Mouse (Mus musculus) 416B (cell line): Measurements from ENCODE around the gene Iqca.
A peak's percentile ranks its signal among the peaks of the same experiment; 100 is the strongest.

Experiments used
- DNase-seq: peaks from one replicate; pipeline ENCODE4 v3.0.0; 2011; ENCODE audit warnings: low read depth

Iqca gene

GRCm38 (mm10) chr1:90060054-90060453 lies 93.1 kb downstream of the Iqca start:
- DNase-seq, result no peak

GRCm38 (mm10) chr1:90054991-90055390 lies 98.2 kb downstream of the Iqca start:
- no peak for DNase-seq

- peak; percentile 67 for DNase-seq
These were observed 101.9 kb downstream of the Iqca start for GRCm38 (mm10) chr1:90051347-90051746.

GRCm38 (mm10) chr1:90050046-90050739 lies 103.0 kb downstream of the Iqca start:
- DNase-seq, result no peak

- DNase-seq, result no peak
These were observed 124.9 kb downstream of the Iqca start for GRCm38 (mm10) chr1:90028305-90028704.

- DNase-seq, result peak; percentile 32
These were observed 126.3 kb downstream of the Iqca start for GRCm38 (mm10) chr1:90026945-90027344.

GRCm38 (mm10) chr1:90020336-90020735 lies 132.9 kb downstream of the Iqca start:
- DNase-seq, result no peak

- no peak for DNase-seq
These were observed 135.1 kb downstream of the Iqca start for GRCm38 (mm10) chr1:90018071-90018470.

- DNase-seq, result no peak
These were observed 138.8 kb downstream of the Iqca start, which contains the start of gene Asb18 for GRCm38 (mm10) chr1:90014446-90014845. Gene Asb18, minus strand, starts transcription at chr1:90014666.

GRCm38 (mm10) chr1:90013273-90013672 lies 139.9 kb downstream of the Iqca start:
- peak; percentile 5 for DNase-seq

GRCm38 (mm10) chr1:90012850-90013249 lies 140.4 kb downstream of the Iqca start:
- DNase-seq, result peak; percentile 46

- DNase-seq, result no peak
These were observed 141.0 kb downstream of the Iqca start for GRCm38 (mm10) chr1:90012168-90012567.

- DNase-seq, result peak; percentile 8
These were observed 143.1 kb downstream of the Iqca start for GRCm38 (mm10) chr1:90010077-90010476.

GRCm38 (mm10) chr1:90009188-90009587 lies 144.0 kb downstream of the Iqca start:
- DNase-seq, result no peak

- no peak for DNase-seq
These were observed 146.5 kb downstream of the Iqca start for GRCm38 (mm10) chr1:90006666-90007065.

GRCm38 (mm10) chr1:90000981-90001380 lies 152.2 kb downstream of the Iqca start:
- no peak for DNase-seq

GRCm38 (mm10) chr1:89999858-90000257 lies 153.3 kb downstream of the Iqca start:
- no peak for DNase-seq

- no peak for DNase-seq
These were observed 154.5 kb downstream of the Iqca start for GRCm38 (mm10) chr1:89998696-89999095.

- no peak for DNase-seq
These were observed 155.1 kb downstream of the Iqca start for GRCm38 (mm10) chr1:89998076-89998475.

GRCm38 (mm10) chr1:89992256-89992655 lies 160.9 kb downstream of the Iqca start:
- DNase-seq, result no peak
